Mouse (Mus musculus) midbrain, embryonic 15.5 days (tissue): Measurements from ENCODE around the gene Pkig. TPM values are rescaled to one million over a fixed set of nuclear protein-coding genes. Genes with fewer than 3 reads are reported as not detected.
"Not testable (repeated sequence)": the region's sequence is repeated elsewhere in the genome, so short reads cannot be mapped to it uniquely, and the experiment has no call there.

Source experiments
- ATAC-seq: fragments of 200-750 bp; cut with Nextera tagmentation; replicated peaks from 2 replicates; pipeline ENCODE4 v1.8.0; 2017; ENCODE audit warnings: moderate TSS enrichment
- H3K27ac ChIP-seq: fragments of 300-500 bp; sonication (generic); 2 replicates; pipeline ENCODE4 v1.5.1; 2015; ENCODE audit warnings: mild to moderate bottlenecking, inconsistent platforms
- H3K27me3 ChIP-seq: fragments of 300-500 bp; sonication (generic); replicated peaks from 2 replicates; pipeline ENCODE4 v1.6.1; 2015; ENCODE audit warnings: inconsistent platforms
- H3K36me3 ChIP-seq: fragments of 300-500 bp; sonication (generic); replicated peaks from 2 replicates; pipeline ENCODE4 v1.6.1; 2015; ENCODE audit warnings: inconsistent platforms
- H3K4me1 ChIP-seq: fragments of 300-500 bp; sonication (generic); 2 replicates; pipeline ENCODE4 v1.6.1; 2015; ENCODE audit warnings: inconsistent platforms
- H3K4me2 ChIP-seq: fragments of 300-500 bp; sonication (generic); 2 replicates; pipeline ENCODE4 v1.6.1; 2015; ENCODE audit warnings: inconsistent platforms, mild to moderate bottlenecking, moderate library complexity
- H3K4me3 ChIP-seq: fragments of 300-500 bp; sonication (generic); 2 replicates; pipeline ENCODE4 v1.5.1; 2015; ENCODE audit warnings: mild to moderate bottlenecking, inconsistent platforms
- H3K9ac ChIP-seq: fragments of 300-500 bp; sonication (generic); 2 replicates; pipeline ENCODE4 v1.6.1; 2015; ENCODE audit warnings: mild to moderate bottlenecking, inconsistent platforms
- H3K9me3 ChIP-seq: fragments of 300-500 bp; sonication (generic); 2 replicates; pipeline ENCODE4 v1.6.1; 2016; ENCODE audit warnings: inconsistent platforms
- WGBS: fragments of 180-500 bp; shearing (Covaris S2); methylation state at CpG from one replicate; pipeline ENCODE4 v1.1.7; 2015; ENCODE audit warnings: mixed read lengths; 5-methylcytosine and 5-hydroxymethylcytosine counted together
- polyA plus RNA-seq: library from polyadenylated mRNA; unstranded; fragments of >200 nt; fragmentation: Nextera tagmentation; extraction: Ambion mirVana; gene quantifications from 2 replicates; pipeline ENCODE4 v1.2.1, GENCODE M21; 2015

Gene Pkig
- polyA plus RNA-seq, 1 experiment from 2014 or later: 125 TPM

DNA sequence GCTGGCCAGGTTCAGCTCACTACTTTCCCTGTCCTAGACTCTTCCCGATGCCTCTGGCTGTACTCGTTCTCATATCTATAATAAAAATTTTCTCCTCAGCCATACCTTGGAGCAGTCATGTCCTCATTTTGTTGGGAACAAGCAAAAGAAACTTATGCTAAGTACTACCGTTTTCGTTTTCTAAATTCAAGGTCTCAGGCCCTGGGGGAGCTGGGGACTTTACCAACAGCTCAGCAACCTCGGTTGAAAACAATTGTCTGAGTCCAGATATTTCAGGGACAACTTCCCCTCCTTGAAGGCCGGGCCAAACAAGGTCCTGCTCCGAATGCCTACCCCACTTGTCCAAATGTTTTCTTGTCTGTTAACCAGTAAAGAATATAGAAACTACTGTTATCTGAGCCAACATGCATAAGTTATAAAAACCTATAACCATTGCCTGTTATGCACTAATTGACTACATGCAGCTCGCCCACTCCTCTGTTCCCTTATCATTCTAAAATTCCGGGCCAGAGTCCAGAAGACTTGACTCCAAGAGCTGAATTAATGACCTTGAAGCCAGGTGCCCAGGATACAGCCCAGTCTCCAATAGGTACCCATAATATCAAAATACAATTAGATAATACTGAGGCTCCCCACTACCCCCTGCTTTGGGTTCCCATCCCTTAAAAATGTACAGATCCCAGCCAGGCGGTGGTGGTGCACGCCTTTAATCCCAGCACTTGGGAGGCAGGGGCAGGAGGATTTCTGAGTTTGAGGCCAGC is 12.3 kb upstream of the Pkig start:
- Histone ChIP-seq H3K27me3 (no peaks in the 10 kb centered on the region), H3K4me1 (peaks cover 20% of the 10 kb centered on the region), H3K9ac (no peak overlapping the region), H3K36me3 (no peaks in the 10 kb centered on the region), H3K4me3 (no peak overlapping the region), H3K27ac (peak overlapping the region; percentile 97; the same call in 1 of the 2 replicates), H3K9me3 (no peaks in the 10 kb centered on the region), H3K4me2 (no peak overlapping the region; the same call in 1 of the 2 replicates)
- 84% methylated on average over 11 of the region's 11 CpGs for WGBS
- ATAC-seq: no peak

DNA sequence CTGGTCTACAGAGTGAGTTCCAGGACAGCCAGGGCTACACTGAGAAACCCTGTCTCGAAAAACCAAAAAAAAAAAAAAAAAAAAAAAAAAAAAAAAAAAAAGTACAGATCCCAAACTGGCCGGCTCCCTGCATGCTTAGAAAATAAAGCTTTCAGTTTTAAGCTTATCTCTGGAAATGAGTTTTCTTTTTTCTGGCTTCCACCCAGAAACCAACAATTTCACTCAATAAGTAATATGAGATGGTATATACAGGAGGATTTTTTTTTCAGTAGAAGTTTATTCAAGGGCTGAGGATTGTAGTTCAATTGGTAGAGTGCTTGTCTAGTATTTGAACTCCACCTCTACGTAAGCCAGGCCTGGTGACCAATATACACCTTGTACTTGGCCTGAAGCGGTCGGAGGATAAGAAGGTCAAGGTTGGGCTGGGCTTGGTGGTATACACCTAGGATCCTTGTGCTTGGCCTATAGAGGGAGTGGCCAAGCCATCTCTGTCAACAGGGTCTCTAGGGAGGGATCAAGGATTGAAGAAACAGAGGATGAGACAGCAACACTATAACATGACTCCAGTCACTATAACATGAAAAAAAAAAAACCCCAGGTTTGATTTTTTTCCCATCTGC is 11.6 kb upstream of the Pkig start:
- Histone ChIP-seq H3K27me3 (no peaks in the 10 kb centered on the region), H3K9me3 (no peaks in the 10 kb centered on the region), H3K36me3 (no peaks in the 10 kb centered on the region), H3K4me1 (peaks cover 20% of the 10 kb centered on the region), H3K4me2 (no peak overlapping the region), H3K9ac (no peak overlapping the region), H3K4me3 (no peak overlapping the region), H3K27ac (no peak overlapping the region)
- 92% methylated on average over 5 of the region's 5 CpGs for WGBS
- ATAC-seq: no peak

DNA sequence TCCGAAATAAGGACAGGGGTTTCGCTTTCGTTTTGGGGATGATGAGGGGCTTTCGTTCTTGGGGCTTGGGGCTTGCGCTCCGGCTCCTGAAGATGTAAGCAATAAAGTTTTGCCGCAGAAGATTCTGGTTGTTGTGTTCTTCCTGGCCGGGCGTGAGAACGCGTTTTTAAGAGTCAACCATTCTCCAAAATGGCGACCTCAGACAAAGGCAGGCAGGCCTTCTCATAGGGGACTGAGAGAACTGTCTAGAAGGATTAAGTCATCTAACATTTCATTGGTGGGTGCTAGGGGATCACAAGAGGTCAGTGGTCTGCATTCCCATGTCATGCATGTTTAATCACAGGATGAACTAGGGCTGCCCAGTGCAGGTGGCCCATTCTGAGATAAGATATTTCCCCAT is 2.5 kb upstream of the Pkig start:
- 96% methylated on average over 8 of the region's 12 CpGs for WGBS

DNA sequence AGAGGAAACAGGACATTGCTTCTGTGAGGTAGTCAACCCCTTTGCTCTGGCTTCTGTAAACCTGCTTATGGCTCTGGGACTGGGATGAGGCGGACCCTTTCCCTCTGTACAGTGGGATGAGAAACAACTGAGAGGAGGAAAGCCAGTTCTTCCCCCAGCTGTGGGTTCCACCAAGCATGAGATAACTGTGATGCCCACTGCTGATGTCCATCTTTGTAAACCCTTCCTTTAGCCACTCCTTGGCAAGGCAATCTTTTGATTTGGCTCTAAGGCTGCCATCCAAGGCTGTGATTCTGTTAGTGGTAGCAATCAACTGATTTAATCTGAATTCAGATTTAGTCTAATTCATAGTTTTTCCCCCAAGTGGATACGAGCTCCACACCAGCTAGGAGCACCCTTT is 700 bp upstream of the Pkig start:
- WGBS: 79% methylated on average over 2 of the region's 2 CpGs
- ATAC-seq: 0 out of 2 replicates have a peak, but pooled peaks have one; percentile 40
- H3K9ac ChIP-seq: no peak overlapping the region

More for the DNA sequence above, 2.5 kb upstream of the Pkig start:
- H3K9ac ChIP-seq, H3K27ac ChIP-seq, H3K27me3 ChIP-seq, H3K36me3 ChIP-seq, H3K4me2 ChIP-seq, H3K9me3 ChIP-seq, H3K4me3 ChIP-seq, ATAC-seq: not testable (repeated sequence)
- H3K4me1 ChIP-seq: peaks cover 16% of the 10 kb centered on the region

DNA sequence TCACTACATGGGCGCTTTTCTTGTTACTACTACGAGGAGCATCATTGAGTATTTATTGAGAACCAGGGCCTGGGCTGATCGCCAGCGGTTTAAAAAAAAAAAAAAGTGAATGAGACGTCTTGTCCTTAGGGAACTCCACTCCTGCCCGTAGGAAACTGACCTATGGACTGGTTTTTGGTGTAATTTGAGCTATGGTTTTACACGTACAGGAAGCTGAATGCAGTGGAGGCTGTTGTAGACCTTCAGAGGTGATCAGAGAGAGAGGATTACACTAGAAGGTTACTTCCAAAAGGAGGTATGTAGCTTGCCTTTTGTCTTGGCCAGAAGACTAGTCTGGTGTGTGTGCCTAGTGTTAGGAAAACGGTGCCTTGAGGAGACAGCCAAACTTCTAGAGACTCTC is 755 bp downstream of the Pkig start:
- under 1% methylated on average over 8 of the region's 8 CpGs for WGBS
- H3K9ac ChIP-seq: peak overlapping the region; percentile 78; the same call in 1 of the 2 replicates
- peak overlapping the region; percentile 87; the same call in 1 of the 2 replicates for H3K27ac ChIP-seq
- H3K27me3 ChIP-seq: no peaks in the 10 kb centered on the region
- H3K4me3 ChIP-seq: peak overlapping the region; percentile 96
- ATAC-seq: no peak
- H3K4me1 ChIP-seq: peaks cover 23% of the 10 kb centered on the region
- H3K4me2 ChIP-seq: peak overlapping the region; percentile 70
- no peaks in the 10 kb centered on the region for H3K9me3 ChIP-seq
- no peaks in the 10 kb centered on the region for H3K36me3 ChIP-seq

More for the DNA sequence above, 700 bp upstream of the Pkig start:
- no peak overlapping the region for H3K27ac ChIP-seq
- H3K4me3 ChIP-seq: no peak overlapping the region
- peaks cover 23% of the 10 kb centered on the region for H3K4me1 ChIP-seq
- peak overlapping the region; percentile 70; the same call in 1 of the 2 replicates for H3K4me2 ChIP-seq
- no peaks in the 10 kb centered on the region for H3K9me3 ChIP-seq
- H3K36me3 ChIP-seq: no peaks in the 10 kb centered on the region
- no peaks in the 10 kb centered on the region for H3K27me3 ChIP-seq

DNA sequence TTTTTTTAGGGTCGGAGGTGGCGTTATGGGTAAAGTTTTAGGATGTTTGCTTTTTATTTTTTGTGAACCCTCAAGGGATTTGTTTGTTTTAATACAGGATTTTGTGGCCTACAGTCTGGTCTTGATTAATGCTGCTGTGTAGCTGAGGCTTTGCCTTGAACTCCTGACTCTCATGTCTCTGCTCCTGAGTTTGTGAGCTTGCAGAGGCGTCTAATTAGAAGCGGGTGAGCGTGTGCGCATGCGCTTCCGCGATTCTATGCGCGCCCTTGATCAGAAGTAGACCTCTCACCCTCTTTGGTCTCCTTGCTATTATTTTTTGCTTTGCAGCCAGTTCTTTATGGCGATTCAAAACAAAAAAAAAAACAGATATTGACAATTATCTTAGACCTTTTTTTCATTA is 1.2 kb downstream of the Pkig start:
- Histone ChIP-seq H3K9me3 (no peaks in the 10 kb centered on the region), H3K36me3 (no peaks in the 10 kb centered on the region), H3K4me1 (peaks cover 23% of the 10 kb centered on the region), H3K27ac (no peak overlapping the region), H3K9ac (0 out of 2 replicates have a peak overlapping the region, but pooled peaks have one; percentile 78), H3K27me3 (no peaks in the 10 kb centered on the region), H3K4me2 (peak overlapping the region; percentile 70), H3K4me3 (peak overlapping the region; percentile 96; the same call in 1 of the 2 replicates)
- 84% methylated on average over 12 of the region's 12 CpGs for WGBS
- ATAC-seq: no peak

DNA sequence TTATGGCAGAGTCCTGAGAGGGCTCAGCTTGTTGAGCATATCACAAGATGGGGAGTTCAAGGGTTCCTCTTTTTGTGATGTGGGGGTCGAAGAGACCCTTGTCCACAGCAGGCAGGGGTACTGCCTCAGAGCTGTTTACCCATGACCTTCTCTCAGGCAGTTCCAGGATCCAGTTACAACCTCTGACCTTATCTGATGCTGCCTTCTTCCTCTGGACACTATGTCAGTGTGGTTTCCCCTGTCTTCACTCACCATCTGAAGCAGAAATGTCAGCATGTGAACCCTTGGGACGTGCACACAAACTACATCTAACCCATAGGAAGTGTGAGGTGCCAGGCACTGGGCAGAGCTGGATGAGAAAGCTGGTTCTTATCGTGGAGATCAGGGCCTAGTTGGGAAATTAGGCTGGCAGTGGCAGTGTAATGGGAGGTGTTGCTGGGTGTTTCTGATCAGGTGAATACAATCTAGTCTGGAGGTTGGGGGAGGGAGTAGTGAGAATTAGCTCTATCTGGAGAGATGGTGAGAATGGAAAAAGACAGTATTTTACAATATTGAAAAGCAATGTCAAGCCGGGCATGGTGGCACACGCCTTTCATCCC is 2.0 kb downstream of the Pkig start:
- Histone ChIP-seq H3K4me3 (no peak overlapping the region), H3K9me3 (no peaks in the 10 kb centered on the region), H3K4me2 (no peak overlapping the region), H3K4me1 (peaks cover 23% of the 10 kb centered on the region), H3K9ac (no peak overlapping the region), H3K36me3 (no peaks in the 10 kb centered on the region), H3K27ac (no peak overlapping the region), H3K27me3 (no peaks in the 10 kb centered on the region)
- no peak for ATAC-seq
- WGBS: 88% methylated on average over 5 of the region's 5 CpGs

DNA sequence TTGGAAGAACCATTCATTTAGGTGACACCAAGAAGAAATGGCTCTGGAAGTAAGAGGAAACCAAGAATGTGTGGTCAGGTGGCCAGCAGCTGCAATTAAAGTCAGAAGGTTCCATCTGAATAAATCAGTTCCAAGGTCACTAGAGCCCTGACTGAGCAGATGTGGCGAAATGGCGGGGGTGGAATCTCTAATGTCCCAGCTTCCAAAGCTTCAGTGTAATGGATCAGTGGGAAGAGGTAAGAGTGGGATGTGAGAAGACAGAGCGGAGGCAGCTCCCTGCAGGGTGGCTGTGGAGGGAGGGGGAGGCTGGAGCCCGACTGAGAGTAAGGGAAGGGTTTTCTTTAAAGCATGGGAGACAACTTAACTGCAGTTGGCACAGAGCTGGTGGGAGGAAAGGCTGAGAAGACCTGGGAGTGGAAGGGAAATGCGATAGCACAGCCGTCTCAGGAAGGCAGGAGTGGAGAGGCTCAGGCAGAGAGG is 3.2 kb downstream of the Pkig start:
- H3K4me2 ChIP-seq: no peak overlapping the region
- no peaks in the 10 kb centered on the region for H3K9me3 ChIP-seq
- H3K36me3 ChIP-seq: no peaks in the 10 kb centered on the region
- H3K27me3 ChIP-seq: no peaks in the 10 kb centered on the region
- no peak overlapping the region for H3K4me3 ChIP-seq
- ATAC-seq: no peak
- 57% methylated on average over 6 of the region's 6 CpGs for WGBS
- H3K4me1 ChIP-seq: peaks cover 23% of the 10 kb centered on the region
- H3K9ac ChIP-seq: no peak overlapping the region
- no peak overlapping the region for H3K27ac ChIP-seq

DNA sequence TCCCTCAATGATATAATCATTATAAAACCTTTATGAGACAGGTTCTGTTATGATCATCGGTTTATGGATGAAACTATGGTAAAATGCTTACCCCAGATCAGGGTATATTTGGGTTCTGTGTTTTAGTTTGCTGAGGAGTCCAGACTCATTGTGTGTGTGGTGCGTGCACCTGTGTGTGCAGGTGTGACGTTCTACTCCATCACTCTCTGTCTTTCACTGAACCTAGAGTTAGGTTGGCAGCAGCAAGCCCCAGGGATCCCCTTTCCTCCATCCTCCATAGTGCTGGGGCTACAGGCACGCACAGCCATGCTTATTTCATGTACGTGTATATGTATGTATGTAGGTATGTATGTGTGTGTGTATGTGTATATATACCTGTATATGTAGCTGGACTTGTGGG is 3.9 kb downstream of the Pkig start:
- WGBS: 95% methylated on average over 5 of the region's 5 CpGs
- no peaks in the 10 kb centered on the region for H3K9me3 ChIP-seq
- H3K27ac ChIP-seq: no peak overlapping the region
- no peak for ATAC-seq
- H3K4me1 ChIP-seq: peaks cover 23% of the 10 kb centered on the region
- H3K4me2 ChIP-seq: no peak overlapping the region
- no peaks in the 10 kb centered on the region for H3K36me3 ChIP-seq
- H3K9ac ChIP-seq: no peak overlapping the region
- no peak overlapping the region for H3K4me3 ChIP-seq
- no peaks in the 10 kb centered on the region for H3K27me3 ChIP-seq

DNA sequence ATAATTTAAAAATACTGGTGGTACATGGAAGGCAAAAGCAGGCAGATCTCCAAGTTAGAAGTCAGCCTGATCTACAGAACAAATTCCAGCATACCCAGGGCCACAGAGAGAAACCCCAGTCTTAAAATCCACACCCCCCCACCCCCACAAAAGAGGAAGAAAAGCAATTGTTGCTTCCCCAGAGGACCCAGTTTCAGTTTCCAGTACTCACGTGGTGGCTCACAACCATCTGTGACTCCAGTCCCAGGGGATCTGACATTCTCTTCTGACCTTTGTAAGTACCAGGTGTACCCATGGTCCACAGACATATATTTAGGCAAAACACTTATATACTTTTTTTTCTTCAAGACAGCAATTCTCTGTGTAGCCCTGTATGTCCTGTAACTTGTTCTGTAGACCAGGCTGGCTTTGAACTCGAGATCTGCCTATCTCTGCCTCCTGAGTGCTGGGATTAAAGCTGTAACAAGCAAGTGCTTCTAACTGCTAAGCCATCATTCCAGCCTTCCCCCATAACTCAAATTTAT is 4.6 kb downstream of the Pkig start:
- no peak overlapping the region for H3K4me2 ChIP-seq
- H3K4me1 ChIP-seq: peaks cover 23% of the 10 kb centered on the region
- no peak overlapping the region for H3K9ac ChIP-seq
- H3K4me3 ChIP-seq: no peak overlapping the region
- ATAC-seq: no peak
- no peaks in the 10 kb centered on the region for H3K27me3 ChIP-seq
- 70% methylated on average over 2 of the region's 2 CpGs for WGBS
- no peak overlapping the region for H3K27ac ChIP-seq
- no peaks in the 10 kb centered on the region for H3K9me3 ChIP-seq
- no peaks in the 10 kb centered on the region for H3K36me3 ChIP-seq

DNA sequence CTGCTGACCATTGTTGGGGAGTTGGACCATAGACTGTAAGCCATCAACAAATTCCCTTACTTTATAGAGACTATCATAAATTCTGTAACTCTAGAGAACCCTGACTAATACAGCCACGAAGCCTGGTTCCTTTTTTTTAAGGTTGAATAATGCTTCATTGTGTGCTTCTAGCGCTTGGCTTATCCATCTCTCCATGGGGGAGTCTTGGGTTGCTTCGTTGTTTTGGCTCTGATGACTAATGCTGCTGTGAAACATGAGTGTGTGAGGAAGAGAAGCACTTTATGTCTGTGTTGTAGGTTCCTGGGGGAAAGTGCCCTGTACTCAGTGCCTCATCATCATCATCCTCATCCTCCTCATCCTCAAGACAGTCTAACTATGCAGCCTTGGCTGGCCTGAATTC is 5.7 kb downstream of the Pkig start:
- Histone ChIP-seq H3K27ac (no peak overlapping the region), H3K27me3 (no peaks in the 10 kb centered on the region), H3K4me2 (no peak overlapping the region), H3K36me3 (no peaks in the 10 kb centered on the region), H3K4me3 (no peak overlapping the region), H3K4me1 (peaks cover 22% of the 10 kb centered on the region), H3K9ac (no peak overlapping the region), H3K9me3 (no peaks in the 10 kb centered on the region)
- WGBS: 67% methylated on average over 3 of the region's 3 CpGs
- no peak for ATAC-seq

DNA sequence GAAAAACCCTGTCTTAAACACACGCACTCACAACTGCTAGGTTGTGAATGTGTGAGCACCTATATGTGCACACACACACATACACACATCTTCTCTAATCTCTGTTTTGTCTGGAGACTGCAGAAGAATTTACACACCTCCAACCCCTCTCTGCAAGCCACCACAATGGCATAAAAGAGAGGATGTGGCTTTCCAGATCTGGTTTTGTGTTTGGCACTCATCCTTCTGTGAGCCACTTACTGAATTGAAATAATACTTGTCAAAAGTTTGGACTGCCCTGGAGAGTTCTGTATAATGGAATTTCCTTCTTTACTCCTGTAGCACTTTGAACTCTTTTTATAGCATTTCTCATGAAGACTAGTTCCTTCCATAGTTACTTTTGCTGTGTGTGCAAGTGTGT is 8.9 kb downstream of the Pkig start:
- Histone ChIP-seq H3K9me3 (no peaks in the 10 kb centered on the region), H3K4me3 (no peak overlapping the region), H3K9ac (no peak overlapping the region), H3K4me2 (no peak overlapping the region), H3K36me3 (no peaks in the 10 kb centered on the region), H3K4me1 (no peaks in the 10 kb centered on the region), H3K27ac (no peak overlapping the region), H3K27me3 (no peaks in the 10 kb centered on the region)
- ATAC-seq: no peak
- WGBS: 92% methylated on average over 1 of the region's 1 CpGs
